ENCODE assay signal across 18 mouse cellular contexts in the genomic region with DNA sequence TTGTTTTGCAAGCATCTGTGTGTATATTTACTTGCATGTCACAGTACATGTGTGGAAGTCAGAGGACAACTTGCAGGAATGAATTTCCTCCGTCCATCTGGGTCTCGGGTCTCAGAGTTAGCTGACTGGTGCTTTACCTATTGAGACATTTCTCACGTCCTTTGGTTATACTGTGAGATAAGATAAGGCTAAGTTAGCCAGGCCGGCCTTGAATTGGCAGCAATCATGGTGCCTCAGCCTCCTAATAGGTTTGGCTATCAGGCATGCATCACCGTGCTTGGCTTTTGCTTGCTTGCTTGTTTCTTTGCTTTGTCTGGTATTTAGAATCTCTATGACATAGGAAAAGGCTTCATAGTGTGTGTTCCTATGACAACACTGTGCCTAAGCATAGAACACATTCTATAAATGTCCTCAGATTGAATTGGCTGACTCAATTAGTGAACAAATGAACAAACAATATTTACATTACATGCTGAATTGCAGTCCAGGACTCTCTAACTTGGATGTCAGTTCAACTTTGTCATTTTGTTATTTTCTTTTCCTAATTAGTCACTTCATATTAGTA.
DNase-seq lines count a peak whose midpoint lies in the region; ATAC-seq and TF ChIP-seq lines count a peak whose summit lies in the region.
"Had no signal": no experiment of that assay in that cellular context is flagged by ENCODE, and none has a peak within 500 bp of the region (broad histone marks: within the 10 kb centered on the region; RNA-seq: fewer than 3 reads in every experiment).

No protein-coding gene starts in this region.

- no peaks in the 10 kb centered on the region for H3K36me3 ChIP-seq in forebrain, embryonic 16.5 days (ENCODE audit: control insufficient read depth, insufficient read depth)
- H3K36me3 ChIP-seq in forebrain, embryonic 11.5 days (ENCODE audit: control insufficient read depth, insufficient read depth, low read length) = no peaks in the 10 kb centered on the region
- H3K36me3 ChIP-seq in liver, postnatal 0 days (replicated peaks; ENCODE audit: insufficient read depth, low read length) = no peaks in the 10 kb centered on the region
- H3K36me3 ChIP-seq in liver, embryonic 11.5 days (ENCODE audit: control insufficient read depth, insufficient read depth, low read length) = no peaks in the 10 kb centered on the region
- H3K36me3 ChIP-seq: embryonic facial prominence, embryonic 13.5 days; limb, embryonic 15.5 days had no signal

- no peaks in the 10 kb centered on the region for H3K9me3 ChIP-seq in forebrain, embryonic 16.5 days (ENCODE audit: control insufficient read depth, low read length)
- H3K9me3 ChIP-seq in forebrain, embryonic 11.5 days (ENCODE audit: control insufficient read depth, low read length) = no peaks in the 10 kb centered on the region
- H3K9me3 ChIP-seq in liver, postnatal 0 days (ENCODE audit: low read length) = no peaks in the 10 kb centered on the region
- no peaks in the 10 kb centered on the region for H3K9me3 ChIP-seq in liver, embryonic 11.5 days (ENCODE audit: control insufficient read depth, low read length)
- H3K9me3 ChIP-seq: embryonic facial prominence, embryonic 13.5 days; limb, embryonic 15.5 days; megakaryocyte, embryonic 14.5 days had no signal

- peaks cover 4% of the 10 kb centered on the region for H3K4me1 ChIP-seq in forebrain, embryonic 16.5 days (replicated peaks; ENCODE audit: control insufficient read depth, insufficient read depth, low read length)
- no peaks in the 10 kb centered on the region for H3K4me1 ChIP-seq in forebrain, embryonic 11.5 days (replicated peaks; ENCODE audit: control insufficient read depth, insufficient read depth, low read length)
- H3K4me1 ChIP-seq in liver, postnatal 0 days (ENCODE audit: insufficient read depth) = no peaks in the 10 kb centered on the region
- peaks cover 20% of the 10 kb centered on the region for H3K4me1 ChIP-seq in liver, embryonic 11.5 days (replicated peaks; ENCODE audit: control insufficient read depth, insufficient read depth, low read length)
- H3K4me1 ChIP-seq in olfactory bulb, adult 2 months (ENCODE audit: control insufficient read depth, insufficient read depth, low read length) = no peaks in the 10 kb centered on the region
- H3K4me1 ChIP-seq: limb, embryonic 15.5 days had no signal

- no peak overlapping the region for H3K9ac ChIP-seq in forebrain, embryonic 16.5 days (replicated peaks; ENCODE audit: low read depth, low read length)
- H3K9ac ChIP-seq in forebrain, embryonic 11.5 days (ENCODE audit: low read length) = no peak overlapping the region
- H3K9ac ChIP-seq in liver, postnatal 0 days (replicated peaks) = no peak overlapping the region
- H3K9ac ChIP-seq in liver, embryonic 11.5 days (ENCODE audit: low read depth, low read length) = no peak overlapping the region
- H3K9ac ChIP-seq: embryonic facial prominence, embryonic 13.5 days; limb, embryonic 15.5 days had no signal

- 70% methylated on average over 5 of the region's 5 CpGs for WGBS in forebrain, embryonic 16.5 days
- WGBS in forebrain, embryonic 11.5 days = 81% methylated on average over 5 of the region's 5 CpGs
- WGBS in liver, postnatal 0 days (ENCODE audit: insufficient replicate concordance) = 39% methylated on average over 5 of the region's 5 CpGs
- 29% methylated on average over 5 of the region's 5 CpGs for WGBS in liver, embryonic 11.5 days
- WGBS in olfactory bulb, adult 2 months = 76% methylated on average over 5 of the region's 5 CpGs

- ATAC-seq in forebrain, embryonic 16.5 days = peak; percentile 60
- ATAC-seq in forebrain, embryonic 11.5 days (replicated peaks; ENCODE audit: low FRiP score) = no peak
- ATAC-seq in liver, postnatal 0 days = no peak
- ATAC-seq in liver, embryonic 11.5 days (replicated peaks; ENCODE audit: low FRiP score) = 0 out of 2 replicates have a peak, but pooled peaks have one; percentile 48
- no peak for ATAC-seq in cerebellum, adult (ENCODE audit: insufficient number of reproducible peaks, low FRiP score, low TSS enrichment)
- ATAC-seq: lung, postnatal 0 days had no signal

- H3K27ac ChIP-seq in forebrain, embryonic 16.5 days (ENCODE audit: low read length) = peak overlapping the region; percentile 72
- H3K27ac ChIP-seq in forebrain, embryonic 11.5 days (ENCODE audit: low read depth, low read length) = no peak overlapping the region
- H3K27ac ChIP-seq in liver, postnatal 0 days (ENCODE audit: low read depth) = no peak overlapping the region
- no peak overlapping the region for H3K27ac ChIP-seq in liver, embryonic 11.5 days (ENCODE audit: low read depth, low read length)
- H3K27ac ChIP-seq in olfactory bulb, adult 2 months (ENCODE audit: insufficient read depth, low read depth, low read length) = peak overlapping the region; percentile 53
- H3K27ac ChIP-seq: embryonic facial prominence, embryonic 13.5 days; limb, embryonic 15.5 days had no signal

- TF ChIP-seq EP300 in liver, postnatal 0 days (IDR thresholded peaks at IDR 0.05; ENCODE audit: low read depth) = no peak

- H3K4me2 ChIP-seq in forebrain, embryonic 16.5 days (ENCODE audit: low read length) = no peak overlapping the region
- H3K4me2 ChIP-seq in forebrain, embryonic 11.5 days (ENCODE audit: low read depth, low read length, severe bottlenecking) = no peak overlapping the region
- H3K4me2 ChIP-seq in liver, postnatal 0 days (ENCODE audit: low read depth, low read length) = no peak overlapping the region
- H3K4me2 ChIP-seq in liver, embryonic 11.5 days = no peak overlapping the region
- H3K4me2 ChIP-seq: embryonic facial prominence, embryonic 13.5 days; limb, embryonic 15.5 days had no signal

- DNase-seq in forebrain, embryonic 11.5 days (ENCODE audit: low spot score) = no peak
- peak; percentile 39 for DNase-seq in liver
- DNase-seq in liver, postnatal 0 days = no peak
- no peak for DNase-seq in liver, embryonic 11.5 days (ENCODE audit: low spot score)
- DNase-seq in thymus, postnatal 10 days (ENCODE audit: low spot score in 2 of 2) = no peak
- DNase-seq: cerebellum, postnatal 36 days; gastrocnemius, postnatal 14 days; heart, postnatal 10 days; kidney, adult 8-10 months; right cerebral cortex, postnatal 4 days; thymus, adult 2 months had no signal

- H3K4me3 ChIP-seq in forebrain, embryonic 16.5 days (replicated peaks; ENCODE audit: low read length) = no peak overlapping the region
- no peak overlapping the region for H3K4me3 ChIP-seq in forebrain, embryonic 11.5 days (ENCODE audit: low read depth, low read length)
- H3K4me3 ChIP-seq in liver, postnatal 0 days (ENCODE audit: low read depth, low read length) = no peak overlapping the region
- H3K4me3 ChIP-seq in liver, embryonic 11.5 days (ENCODE audit: low read depth, low read length) = no peak overlapping the region
- no peak overlapping the region for H3K4me3 ChIP-seq in olfactory bulb, adult 2 months (ENCODE audit: insufficient read depth, low read depth, low read length)
- H3K4me3 ChIP-seq: embryonic facial prominence, embryonic 13.5 days; limb, embryonic 15.5 days; megakaryocyte, embryonic 14.5 days had no signal

- no peak for TF ChIP-seq POLR2A in olfactory bulb, adult 2 months (IDR thresholded peaks at IDR 0.05; ENCODE audit: insufficient read depth, low read depth, low read length)

- no peak for TF ChIP-seq CTCF in liver, postnatal 0 days (IDR thresholded peaks at IDR 0.05; ENCODE audit: low read depth)
- no peak for TF ChIP-seq CTCF in olfactory bulb, adult 2 months (IDR thresholded peaks at IDR 0.05; ENCODE audit: insufficient read depth, low read depth, low read length)

- no peaks in the 10 kb centered on the region for H3K27me3 ChIP-seq in forebrain, embryonic 16.5 days (replicated peaks; ENCODE audit: control insufficient read depth, insufficient read depth, low read length)
- no peaks in the 10 kb centered on the region for H3K27me3 ChIP-seq in forebrain, embryonic 11.5 days (ENCODE audit: control insufficient read depth, insufficient read depth, low read length)
- H3K27me3 ChIP-seq in liver, postnatal 0 days (ENCODE audit: insufficient read depth, low read length) = no peaks in the 10 kb centered on the region
- no peaks in the 10 kb centered on the region for H3K27me3 ChIP-seq in liver, embryonic 11.5 days (replicated peaks; ENCODE audit: control insufficient read depth, insufficient read depth, low read length)
- H3K27me3 ChIP-seq: embryonic facial prominence, embryonic 13.5 days; limb, embryonic 15.5 days; megakaryocyte, embryonic 14.5 days had no signal

Comparison
In these comparisons a context has a peak if more than half of its experiments do, and no peak if none do; other contexts are left out.
1. ATAC-seq: peak in forebrain, embryonic 16.5 days (single experiment) and liver, embryonic 11.5 days (single experiment); none in forebrain, embryonic 11.5 days (single experiment), liver, postnatal 0 days (single experiment) and cerebellum, adult (single experiment).
2. H3K27ac ChIP-seq: peak in forebrain, embryonic 16.5 days (single experiment) and olfactory bulb, adult 2 months (single experiment); none in forebrain, embryonic 11.5 days (single experiment), liver, postnatal 0 days (single experiment) and liver, embryonic 11.5 days (single experiment).